ENCODE assay signal across 8 mouse cellular contexts in genomic region chr12:86024426-86024825, GRCm38 (mm10). TPM values are rescaled to one million over a fixed set of nuclear protein-coding genes. Genes with fewer than 3 reads are reported as not detected.
DNase-seq lines count a peak whose midpoint lies in the region; ATAC-seq and TF ChIP-seq lines count a peak whose summit lies in the region.
"Had no signal": no experiment of that assay in that cellular context is flagged by ENCODE, and none has a peak within 500 bp of the region (broad histone marks: within the 10 kb centered on the region; RNA-seq: fewer than 3 reads in every experiment).

No protein-coding gene starts in this region.

- 57% methylated on average over 4 of the region's 4 CpGs for WGBS in hindbrain, embryonic 14.5 days
- 62% methylated on average over 4 of the region's 4 CpGs for WGBS in hindbrain, embryonic 13.5 days

- no peak for TF ChIP-seq POLR2A in cortical plate, adult 2 months (IDR thresholded peaks at IDR 0.05; ENCODE audit: extremely low read depth, insufficient read depth, low read length)

- H3K4me2 ChIP-seq in hindbrain, embryonic 14.5 days (replicated peaks), result no peak overlapping the region
- no peak overlapping the region for H3K4me2 ChIP-seq in hindbrain, embryonic 13.5 days

- H3K9ac ChIP-seq in hindbrain, embryonic 14.5 days, result no peak overlapping the region
- H3K9ac ChIP-seq in hindbrain, embryonic 13.5 days, result no peak overlapping the region
- H3K9ac ChIP-seq in ES-E14 (ENCODE audit: insufficient read depth, low read depth, low read length, poor library complexity, severe bottlenecking), result no peak overlapping the region

- TF ChIP-seq CTCF in cortical plate, adult 2 months (IDR thresholded peaks at IDR 0.05; ENCODE audit: extremely low read depth, insufficient read depth, low read length), result peak; percentile 56

- no peaks in the 10 kb centered on the region for H3K27me3 ChIP-seq in hindbrain, embryonic 14.5 days (ENCODE audit: control insufficient read depth, insufficient read depth, low read length)
- no peaks in the 10 kb centered on the region for H3K27me3 ChIP-seq in hindbrain, embryonic 13.5 days

- no peaks in the 10 kb centered on the region for H3K36me3 ChIP-seq in hindbrain, embryonic 14.5 days (replicated peaks; ENCODE audit: control insufficient read depth, insufficient read depth)
- peaks cover 3% of the 10 kb centered on the region; the same call in 1 of the 2 replicates for H3K36me3 ChIP-seq in hindbrain, embryonic 13.5 days
- H3K36me3 ChIP-seq in ES-E14 (ENCODE audit: control insufficient read depth, insufficient read depth, low read length, poor library complexity, severe bottlenecking), result peaks cover 4% of the 10 kb centered on the region; the same call in 1 of the 2 replicates

- H3K4me3 ChIP-seq in hindbrain, embryonic 14.5 days (replicated peaks; ENCODE audit: low read length), result no peak overlapping the region
- H3K4me3 ChIP-seq in hindbrain, embryonic 13.5 days, result no peak overlapping the region
- no peak overlapping the region for H3K4me3 ChIP-seq in ES-E14 (ENCODE audit: insufficient read depth in 1 of 2, low read depth in 1 of 2, low read length in 2 of 2, poor library complexity in 1 of 2, severe bottlenecking in 1 of 2)
- H3K4me3 ChIP-seq in cortical plate, adult 2 months (ENCODE audit: insufficient read depth, low read length), result no peak overlapping the region

- peak; percentile 56 for DNase-seq in hindbrain, embryonic 14.5 days (ENCODE audit: low spot score)
- DNase-seq in A20 (ENCODE audit: low read depth, low spot score), result peak; percentile 53
- DNase-seq in ES-E14 (ENCODE audit: low read depth, low spot score), result peak; percentile 33
- DNase-seq in ovary, postnatal 14 days (ENCODE audit: low spot score), result no peak

- H3K4me1 ChIP-seq in hindbrain, embryonic 14.5 days (replicated peaks; ENCODE audit: control insufficient read depth, insufficient read depth, low read length), result no peaks in the 10 kb centered on the region
- peaks cover 3% of the 10 kb centered on the region; the same call in 1 of the 2 replicates for H3K4me1 ChIP-seq in hindbrain, embryonic 13.5 days (replicated peaks)
- 0 out of 4 replicates have a peak, but pooled peaks cover 0 to 2% of the 10 kb centered on the region in 2 experiments for H3K4me1 ChIP-seq in ES-E14 (ENCODE audit: control insufficient read depth in 2 of 2, insufficient read depth in 2 of 2, low read length in 2 of 2, poor library complexity in 1 of 2)
- H3K4me1 ChIP-seq in cortical plate, adult 2 months (ENCODE audit: control insufficient read depth, insufficient read depth, low read length), result no peaks in the 10 kb centered on the region

- in situ Hi-C loops in ES-E14 (cut with MboI; ENCODE audit: low sequenced_read_pairs in 2 of 2, unreplicated experiment in 2 of 2), result no loop called here

- no peak overlapping the region for H3K27ac ChIP-seq in hindbrain, embryonic 14.5 days
- no peak overlapping the region for H3K27ac ChIP-seq in hindbrain, embryonic 13.5 days
- no peak overlapping the region for H3K27ac ChIP-seq in ES-E14 (ENCODE audit: insufficient read depth, low read depth, low read length, poor library complexity, severe bottlenecking)
- no peak overlapping the region for H3K27ac ChIP-seq in cortical plate, adult 2 months (ENCODE audit: insufficient read depth, low read length)
- H3K27ac ChIP-seq: macrophage had no signal

- ATAC-seq in hindbrain, embryonic 14.5 days (ENCODE audit: low FRiP score), result no peak
- no peak for ATAC-seq in hindbrain, embryonic 13.5 days (ENCODE audit: low FRiP score)
- peak; percentile 53 for ATAC-seq in megakaryocyte-erythroid progenitor cell, adult 5-6 weeks (replicated peaks; ENCODE audit: low FRiP score, low TSS enrichment, poor library complexity, severe bottlenecking)

- H3K9me3 ChIP-seq in hindbrain, embryonic 14.5 days (ENCODE audit: control insufficient read depth, low read length), result no peaks in the 10 kb centered on the region
- no peaks in the 10 kb centered on the region for H3K9me3 ChIP-seq in hindbrain, embryonic 13.5 days
- H3K9me3 ChIP-seq in ES-E14 (ENCODE audit: control insufficient read depth, insufficient read depth, low read depth, low read length), result no peaks in the 10 kb centered on the region

TF ChIP-seq in ES-E14, 5 proteins besides CTCF, POLR2A, EP300 and RAD21:
- TF ChIP-seq ZC3H11A (IDR thresholded peaks at IDR 0.05; ENCODE audit: borderline replicate concordance, low read depth, low read length) (no peak), HCFC1 (IDR thresholded peaks at IDR 0.05; ENCODE audit: borderline replicate concordance, insufficient read depth, low read length) (no peak), ZNF384 (IDR thresholded peaks at IDR 0.05; ENCODE audit: low read depth, low read length) (no peak), CHD2 (IDR thresholded peaks at IDR 0.05; ENCODE audit: low read depth, low read length) (no peak), MAFK (IDR thresholded peaks at IDR 0.05; ENCODE audit: insufficient read depth, low read depth, low read length) (no peak)
TF ChIP-seq in ES-E14: peak in this region for 0.

RNA-seq across cellular contexts. Expression of gene Tgfb3, which starts 54.4 kb away (rescaled TPM):
- polyA plus RNA-seq in hindbrain, embryonic 14.5 days (2014; fragmentation: Nextera tagmentation; extraction: Ambion mirVana), result 3.6 and 4.0 TPM in 2 replicates
- polyA plus RNA-seq in hindbrain, embryonic 13.5 days (2015; fragmentation: Nextera tagmentation; extraction: Ambion mirVana), result 5.4 and 6.1 TPM in 2 replicates
- total RNA-seq in ES-E14 (2012; rRNA removed), result 1.3 and 1.7 TPM in 2 replicates
- polyA plus RNA-seq in cortical plate, adult 2 months (2012; rRNA removed), result 10.0 and 10.5 TPM in 2 replicates
- total RNA-seq in megakaryocyte-erythroid progenitor cell, adult 5-6 weeks (2014; fragmentation: Nextera tagmentation), result not detected in 2 replicates
- total RNA-seq in megakaryocyte-erythroid progenitor cell, adult 5-6 weeks (2017), result not detected in 2 replicates

RNA-seq across cellular contexts. Expression of gene Ift43, which starts 57.9 kb away (rescaled TPM):
- 38.2 and 53.2 TPM in 2 replicates for polyA plus RNA-seq in hindbrain, embryonic 14.5 days (2014; fragmentation: Nextera tagmentation; extraction: Ambion mirVana)
- polyA plus RNA-seq in hindbrain, embryonic 13.5 days (2015; fragmentation: Nextera tagmentation; extraction: Ambion mirVana), result 67.9 and 72.9 TPM in 2 replicates
- 14.1 and 16.9 TPM in 2 replicates for total RNA-seq in ES-E14 (2012; rRNA removed)
- polyA plus RNA-seq in cortical plate, adult 2 months (2012; rRNA removed), result 22.1 and 26.2 TPM in 2 replicates
- total RNA-seq in megakaryocyte-erythroid progenitor cell, adult 5-6 weeks (2014; fragmentation: Nextera tagmentation), result 9.8 TPM in 1 of 2 replicates, not detected in the other
- total RNA-seq in megakaryocyte-erythroid progenitor cell, adult 5-6 weeks (2017), result not detected in 2 replicates
